ENCODE assay signal across 9 mouse cellular contexts in the genomic region with DNA sequence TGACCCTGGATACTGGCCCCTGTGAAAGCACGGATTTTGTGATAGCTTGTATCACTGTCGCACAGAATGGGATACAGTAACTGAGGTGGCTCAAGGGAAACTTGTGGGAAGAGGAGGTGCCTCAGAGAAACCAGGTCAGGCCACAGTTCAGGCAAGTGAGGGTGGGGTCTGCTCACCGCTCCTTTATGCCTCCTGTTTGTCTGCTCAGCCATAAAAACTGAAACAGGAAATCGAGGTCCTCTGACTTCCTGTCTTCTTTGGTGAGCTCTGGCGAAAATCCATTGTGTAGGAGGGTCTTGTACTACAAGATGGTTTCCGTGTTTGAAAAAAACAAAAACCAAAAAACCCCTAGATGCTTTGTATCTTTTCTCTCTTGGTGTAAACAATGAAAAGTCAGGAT. TPM values are rescaled to one million over a fixed set of nuclear protein-coding genes. Genes with fewer than 3 reads are reported as not detected.
DNase-seq lines count a peak whose midpoint lies in the region; ATAC-seq and TF ChIP-seq lines count a peak whose summit lies in the region.
"Had no signal": no experiment of that assay in that cellular context is flagged by ENCODE, and none has a peak within 500 bp of the region (broad histone marks: within the 10 kb centered on the region; RNA-seq: fewer than 3 reads in every experiment).

No protein-coding gene starts in this region.

- no peaks in the 10 kb centered on the region for H3K79me2 ChIP-seq in MEL (ENCODE audit: control insufficient read depth, insufficient read depth, low read length, poor library complexity)

- H3K9me3 ChIP-seq in hindbrain, postnatal 0 days (ENCODE audit: low read length) = 0 out of 2 replicates have a peak, but pooled peaks cover 4% of the 10 kb centered on the region
- H3K9me3 ChIP-seq in hindbrain, embryonic 13.5 days = peaks cover 3% of the 10 kb centered on the region; the same call in 1 of the 2 replicates
- no peaks in the 10 kb centered on the region for H3K9me3 ChIP-seq in MEL (replicated peaks; ENCODE audit: insufficient read depth, low read length)
- H3K9me3 ChIP-seq in midbrain, embryonic 14.5 days (ENCODE audit: control insufficient read depth, low read length) = no peaks in the 10 kb centered on the region
- H3K9me3 ChIP-seq: midbrain, embryonic 10.5 days had no signal

- 0 out of 2 replicates have a peak overlapping the region, but pooled peaks have one; percentile 27 for H3K27ac ChIP-seq in hindbrain, postnatal 0 days
- no peak overlapping the region for H3K27ac ChIP-seq in hindbrain, embryonic 13.5 days
- H3K27ac ChIP-seq in MEL (ENCODE audit: control insufficient read depth, low read depth, low read length) = peak overlapping the region; percentile 36
- no peak overlapping the region for H3K27ac ChIP-seq in midbrain, embryonic 14.5 days (replicated peaks; ENCODE audit: low read depth, low read length)

- TF ChIP-seq EP300 in MEL (IDR thresholded peaks at IDR 0.05; ENCODE audit: low read depth in 1 of 2, low read length in 2 of 2) = no peak

- TF ChIP-seq RAD21 in MEL (IDR thresholded peaks at IDR 0.05; ENCODE audit: low read depth, low read length) = no peak

- DNase-seq in hindbrain, postnatal 0 days (ENCODE audit: low spot score) = no peak
- DNase-seq in MEL (ENCODE audit: low read depth, low spot score) = peak; percentile 66
- peak; percentile 76 for DNase-seq in induced T-regulatory cell, adult 2 months (ENCODE audit: low read depth)
- DNase-seq in cerebellum, postnatal 14 days = no peak
- no peak for DNase-seq in midbrain, embryonic 14.5 days
- DNase-seq in spleen, adult 12 weeks (ENCODE audit: low spot score) = no peak

- TF ChIP-seq POLR2A in MEL (IDR thresholded peaks at IDR 0.05; ENCODE audit: control insufficient read depth in 1 of 2, insufficient read depth in 1 of 2, low read depth in 1 of 2, low read length in 2 of 2, poor library complexity in 1 of 2) = no peak

- TF ChIP-seq CTCF in hindbrain, postnatal 0 days (IDR thresholded peaks at IDR 0.05; ENCODE audit: low read depth) = no peak
- TF ChIP-seq CTCF in MEL (IDR thresholded peaks at IDR 0.05 in 2 of 3, conservative IDR thresholded peaks at IDR 0.05 in 1 of 3; ENCODE audit: control insufficient read depth in 1 of 3, insufficient read depth in 1 of 3, low read depth in 2 of 3, low read length in 3 of 3, poor library complexity in 1 of 3, severe bottlenecking in 1 of 3) = no peak

- no peaks in the 10 kb centered on the region for H3K36me3 ChIP-seq in hindbrain, postnatal 0 days (ENCODE audit: insufficient read depth, low read length)
- H3K36me3 ChIP-seq in hindbrain, embryonic 13.5 days = peaks cover 11% of the 10 kb centered on the region; the same call in 1 of the 2 replicates
- H3K36me3 ChIP-seq in MEL (ENCODE audit: control insufficient read depth in 1 of 2, insufficient read depth in 2 of 2, low read length in 2 of 2) = peaks cover 0 to 3% of the 10 kb centered on the region in 2 experiments; a peak in 1 of 4 replicates
- H3K36me3 ChIP-seq in midbrain, embryonic 14.5 days (ENCODE audit: control insufficient read depth, insufficient read depth, low read length) = no peaks in the 10 kb centered on the region
- H3K36me3 ChIP-seq: midbrain, embryonic 10.5 days had no signal

- no peak overlapping the region for H3K9ac ChIP-seq in hindbrain, postnatal 0 days (replicated peaks; ENCODE audit: low read length)
- no peak overlapping the region for H3K9ac ChIP-seq in hindbrain, embryonic 13.5 days
- H3K9ac ChIP-seq in MEL (ENCODE audit: control insufficient read depth, low read depth, low read length, poor library complexity, severe bottlenecking) = peak overlapping the region; percentile 39
- H3K9ac ChIP-seq in midbrain, embryonic 14.5 days (replicated peaks; ENCODE audit: low read length) = no peak overlapping the region

- H3K4me1 ChIP-seq in hindbrain, postnatal 0 days (ENCODE audit: insufficient read depth, low read length) = no peaks in the 10 kb centered on the region
- no peaks in the 10 kb centered on the region for H3K4me1 ChIP-seq in hindbrain, embryonic 13.5 days (replicated peaks)
- peaks cover 2 to 17% of the 10 kb centered on the region in 2 experiments; a peak in 3 of 4 replicates for H3K4me1 ChIP-seq in MEL (ENCODE audit: control insufficient read depth in 1 of 2, insufficient read depth in 2 of 2, low read length in 2 of 2)
- H3K4me1 ChIP-seq in midbrain, embryonic 14.5 days (ENCODE audit: control insufficient read depth, insufficient read depth, low read length) = no peaks in the 10 kb centered on the region

- H3K4me2 ChIP-seq in hindbrain, postnatal 0 days (ENCODE audit: low read depth, low read length) = no peak overlapping the region
- H3K4me2 ChIP-seq in hindbrain, embryonic 13.5 days = no peak overlapping the region
- H3K4me2 ChIP-seq in midbrain, embryonic 14.5 days (ENCODE audit: low read length) = no peak overlapping the region

- ATAC-seq in hindbrain, postnatal 0 days = no peak
- ATAC-seq in hindbrain, embryonic 13.5 days (ENCODE audit: low FRiP score) = no peak
- ATAC-seq in megakaryocyte, adult 5-6 weeks (ENCODE audit: poor library complexity, severe bottlenecking) = peak; percentile 45
- ATAC-seq in midbrain, embryonic 14.5 days (ENCODE audit: low FRiP score, low TSS enrichment) = no peak

- no peak overlapping the region for H3K4me3 ChIP-seq in hindbrain, postnatal 0 days (ENCODE audit: low read length)
- H3K4me3 ChIP-seq in hindbrain, embryonic 13.5 days = no peak overlapping the region
- H3K4me3 ChIP-seq in MEL (ENCODE audit: control insufficient read depth in 1 of 2, insufficient read depth in 1 of 2, low read depth in 2 of 2, low read length in 2 of 2) = peak overlapping the region; percentile 49 to 68
- no peak overlapping the region for H3K4me3 ChIP-seq in midbrain, embryonic 14.5 days (replicated peaks; ENCODE audit: low read depth, low read length)
- H3K4me3 ChIP-seq: midbrain, embryonic 10.5 days had no signal

- WGBS in hindbrain, postnatal 0 days = 74% methylated on average over 6 of the region's 6 CpGs
- WGBS in hindbrain, embryonic 13.5 days = 83% methylated on average over 6 of the region's 6 CpGs
- 79% methylated on average over 6 of the region's 6 CpGs for WGBS in midbrain, embryonic 14.5 days

- H3K27me3 ChIP-seq in hindbrain, postnatal 0 days (ENCODE audit: insufficient read depth, low read length) = no peaks in the 10 kb centered on the region
- no peaks in the 10 kb centered on the region for H3K27me3 ChIP-seq in hindbrain, embryonic 13.5 days
- H3K27me3 ChIP-seq in MEL (ENCODE audit: control insufficient read depth in 1 of 2, insufficient read depth in 2 of 2, low read length in 2 of 2) = no peaks in the 10 kb centered on the region
- H3K27me3 ChIP-seq in midbrain, embryonic 14.5 days (ENCODE audit: control insufficient read depth, insufficient read depth, low read length) = no peaks in the 10 kb centered on the region

TF ChIP-seq in MEL, 35 proteins besides CTCF, POLR2A, EP300 and RAD21:
- TF ChIP-seq MAX (IDR thresholded peaks at IDR 0.05; ENCODE audit: low read length) (no peak), ZMIZ1 (IDR thresholded peaks at IDR 0.05; ENCODE audit: low read depth, low read length) (peak; percentile 23; the same call in 1 of the 2 replicates), KAT2A (conservative IDR thresholded peaks at IDR 0.05; ENCODE audit: low read depth, low read length) (no peak), HCFC1 (IDR thresholded peaks at IDR 0.05; ENCODE audit: low read depth, low read length) (0 out of 2 replicates have a peak, but pooled peaks have one; percentile 25), MYC (IDR thresholded peaks at IDR 0.05; ENCODE audit: low read depth, low read length) (no peak), POLR2AphosphoS2 (IDR thresholded peaks at IDR 0.05; ENCODE audit: low read length) (no peak)

RNA-seq across cellular contexts. Expression of gene Otulinl, which starts 42.9 kb away (rescaled TPM):
- total RNA-seq in hindbrain, postnatal 0 days (2014; rRNA removed) = 5.5 and 11.0 TPM in 2 replicates
- polyA plus RNA-seq in hindbrain, postnatal 0 days (2015; fragmentation: Nextera tagmentation; extraction: Ambion mirVana) = 13.1 and 18.4 TPM in 2 replicates
- polyA plus RNA-seq in hindbrain, embryonic 13.5 days (2015; fragmentation: Nextera tagmentation; extraction: Ambion mirVana) = 10.3 and 14.3 TPM in 2 replicates
- 0.42 and 0.50 TPM in 2 replicates for total RNA-seq in MEL (2012; rRNA removed)
- polyA plus RNA-seq in MEL (2012; ENCODE audit: insufficient read depth in 1 of 2, insufficient read length in 2 of 2, low read depth in 1 of 2, low replicate concordance in 2 of 2, missing spikeins in 1 of 2) = under 1 TPM in 1 of 2 experiments, not detected in 1; 0.14 TPM
- total RNA-seq in megakaryocyte, adult 5-6 weeks (2015) = 215 and 219 TPM in 2 replicates
- 83.1 and 85.6 TPM in 2 replicates for total RNA-seq in megakaryocyte, adult 5-6 weeks (2017)
- polyA plus RNA-seq in midbrain, embryonic 14.5 days (2014; fragmentation: Nextera tagmentation; extraction: Ambion mirVana) = 6.5 and 10.7 TPM in 2 replicates

Comparison
In these comparisons a context has a peak if more than half of its experiments do, and no peak if none do; other contexts are left out.
1. H3K27ac ChIP-seq: peak in hindbrain, postnatal 0 days (single experiment) and MEL (single experiment); none in hindbrain, embryonic 13.5 days (single experiment) and midbrain, embryonic 14.5 days (single experiment).
2. DNase-seq: peak in MEL (single experiment) and induced T-regulatory cell, adult 2 months (single experiment); none in hindbrain, postnatal 0 days (single experiment), cerebellum, postnatal 14 days (0 of 2), midbrain, embryonic 14.5 days (single experiment) and spleen, adult 12 weeks (single experiment).
3. H3K4me3 ChIP-seq: peak in MEL (2 of 2); none in hindbrain, postnatal 0 days (single experiment), hindbrain, embryonic 13.5 days (single experiment) and midbrain, embryonic 14.5 days (single experiment).